Mouse (Mus musculus): Measurements from ENCODE around the gene Sox2. TPM values are rescaled to one million over a fixed set of nuclear protein-coding genes. Genes with fewer than 3 reads are reported as not detected.

The Sox2 gene
- polyA plus RNA-seq, 1 experiment, result 26.5 TPM

DNA sequence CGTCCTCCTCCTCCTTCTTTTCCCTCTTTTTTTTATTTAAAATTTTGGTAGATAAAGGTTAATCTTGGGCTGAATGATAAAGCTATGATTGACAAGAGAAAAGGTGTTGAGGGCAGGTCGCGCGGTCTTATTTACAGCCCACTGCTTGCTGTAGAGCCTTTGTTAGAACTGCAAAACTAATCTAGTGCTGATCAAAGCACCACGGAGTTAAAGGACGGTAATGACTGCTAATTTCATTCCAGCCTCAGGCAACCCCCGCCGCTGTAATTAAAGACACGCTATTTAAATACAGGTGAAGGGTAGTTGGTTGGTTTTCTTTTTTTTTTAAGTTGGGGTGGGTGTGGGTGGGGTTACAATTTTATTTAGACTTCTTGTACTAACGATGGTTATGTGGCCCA is 10.3 kb upstream of the Sox2 start:
- Histone ChIP-seq H3K27me3 (ENCODE audit: control insufficient read depth, insufficient read depth, low read length) (peaks cover 1% of the 10 kb centered on the region; the same call in 1 of the 2 replicates), H3K4me1 (ENCODE audit: control insufficient read depth, insufficient read depth, low read length) (0 out of 2 replicates have a peak, but pooled peaks cover 4% of the 10 kb centered on the region), H3K4me3 (replicated peaks; ENCODE audit: insufficient read depth, low read depth, low read length) (no peak overlapping the region), H3K27ac (ENCODE audit: insufficient read depth, low read length) (peak overlapping the region; percentile 27; the same call in 1 of the 2 replicates)
- TF ChIP-seq CTCF (IDR thresholded peaks at IDR 0.05; ENCODE audit: borderline replicate concordance, insufficient read depth, low read depth, low read length) (no peak), POLR2A (IDR thresholded peaks at IDR 0.05; ENCODE audit: borderline replicate concordance, insufficient read depth, low read length) (no peak)
- no peak for DNase-seq
- WGBS, result 49% methylated on average over 10 of the region's 10 CpGs

GRCm38 (mm10) chr3:34640276-34640675 is 9.9 kb upstream of the Sox2 start:
- 57% methylated on average over 8 of the region's 8 CpGs for WGBS
- Histone ChIP-seq H3K27ac (ENCODE audit: insufficient read depth, low read length) (no peak overlapping the region), H3K27me3 (ENCODE audit: control insufficient read depth, insufficient read depth, low read length) (peaks cover 1% of the 10 kb centered on the region; the same call in 1 of the 2 replicates), H3K4me3 (replicated peaks; ENCODE audit: insufficient read depth, low read depth, low read length) (no peak overlapping the region), H3K4me1 (ENCODE audit: control insufficient read depth, insufficient read depth, low read length) (0 out of 2 replicates have a peak, but pooled peaks cover 4% of the 10 kb centered on the region)
- TF ChIP-seq POLR2A (IDR thresholded peaks at IDR 0.05; ENCODE audit: borderline replicate concordance, insufficient read depth, low read length) (no peak), CTCF (IDR thresholded peaks at IDR 0.05; ENCODE audit: borderline replicate concordance, insufficient read depth, low read depth, low read length) (no peak)
- no peak for DNase-seq

DNA sequence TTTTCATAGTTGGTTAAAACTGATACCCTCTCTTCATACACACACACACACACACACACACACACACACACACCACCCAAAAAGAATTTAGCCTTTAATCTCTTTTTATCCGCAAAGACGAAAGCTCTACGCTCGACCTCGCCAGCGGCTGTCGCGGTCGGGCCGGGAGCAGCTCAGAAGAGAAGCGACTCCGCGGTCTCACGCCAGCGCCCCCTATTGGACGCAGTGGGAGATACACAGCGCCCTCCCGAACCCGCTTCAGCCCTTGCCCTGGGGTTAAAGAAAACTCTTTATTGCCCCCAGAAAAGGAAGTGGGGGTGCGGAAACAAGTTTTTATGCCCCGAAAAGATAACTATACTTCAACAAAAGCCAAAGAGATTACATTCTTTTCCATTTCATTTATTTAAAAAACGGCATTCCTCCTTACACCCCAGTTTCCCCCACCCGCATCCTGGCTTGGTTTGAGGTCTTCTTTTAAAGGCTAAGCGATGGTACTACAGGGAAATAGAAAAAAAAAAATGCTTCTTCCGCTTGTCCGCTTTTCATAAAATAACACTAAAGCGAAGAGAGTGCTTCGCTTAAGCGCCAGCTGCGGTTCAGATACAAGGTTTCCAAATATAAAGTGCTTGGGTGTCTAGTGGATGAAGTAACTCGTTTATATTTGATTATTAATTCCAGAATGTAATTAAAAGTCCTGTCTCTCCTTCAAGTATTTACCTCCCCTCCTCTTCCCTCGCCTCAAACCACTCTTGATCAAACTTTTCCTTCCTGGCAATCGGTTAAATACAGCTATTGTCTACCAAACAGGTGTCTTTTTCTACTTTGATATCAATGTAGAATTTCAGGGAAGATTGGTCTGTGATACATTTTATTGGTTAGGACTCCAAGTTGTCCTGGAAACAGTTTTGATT is 9.3 kb upstream of the Sox2 start:
- H3K4me1 ChIP-seq (ENCODE audit: control insufficient read depth, insufficient read depth, low read length), result 0 out of 2 replicates have a peak, but pooled peaks cover 4% of the 10 kb centered on the region
- H3K27ac ChIP-seq (ENCODE audit: insufficient read depth, low read length), result no peak overlapping the region
- no peak overlapping the region for H3K4me3 ChIP-seq (replicated peaks; ENCODE audit: insufficient read depth, low read depth, low read length)
- TF ChIP-seq CTCF (IDR thresholded peaks at IDR 0.05; ENCODE audit: borderline replicate concordance, insufficient read depth, low read depth, low read length), result peak; percentile 49
- no peak for TF ChIP-seq POLR2A (IDR thresholded peaks at IDR 0.05; ENCODE audit: borderline replicate concordance, insufficient read depth, low read length)
- WGBS, result 23% methylated on average over 33 of the region's 33 CpGs
- no peak for DNase-seq
- H3K27me3 ChIP-seq (ENCODE audit: control insufficient read depth, insufficient read depth, low read length), result peaks cover 1% of the 10 kb centered on the region; the same call in 1 of the 2 replicates

GRCm38 (mm10) chr3:34641756-34642497 is 8.3 kb upstream of the Sox2 start:
- WGBS, result 12% methylated on average over 38 of the region's 38 CpGs
- Histone ChIP-seq H3K27me3 (ENCODE audit: control insufficient read depth, insufficient read depth, low read length) (peaks cover 1% of the 10 kb centered on the region; the same call in 1 of the 2 replicates), H3K27ac (ENCODE audit: insufficient read depth, low read length) (no peak overlapping the region), H3K4me1 (ENCODE audit: control insufficient read depth, insufficient read depth, low read length) (0 out of 2 replicates have a peak, but pooled peaks cover 4% of the 10 kb centered on the region), H3K4me3 (replicated peaks; ENCODE audit: insufficient read depth, low read depth, low read length) (no peak overlapping the region)
- no peak for DNase-seq
- no peak for TF ChIP-seq POLR2A (IDR thresholded peaks at IDR 0.05; ENCODE audit: borderline replicate concordance, insufficient read depth, low read length)
- TF ChIP-seq CTCF (IDR thresholded peaks at IDR 0.05; ENCODE audit: borderline replicate concordance, insufficient read depth, low read depth, low read length), result no peak

GRCm38 (mm10) chr3:34642498-34642941 is 7.7 kb upstream of the Sox2 start:
- Histone ChIP-seq H3K4me3 (replicated peaks; ENCODE audit: insufficient read depth, low read depth, low read length) (no peak overlapping the region), H3K27me3 (ENCODE audit: control insufficient read depth, insufficient read depth, low read length) (peaks cover 1% of the 10 kb centered on the region; the same call in 1 of the 2 replicates), H3K27ac (ENCODE audit: insufficient read depth, low read length) (no peak overlapping the region), H3K4me1 (ENCODE audit: control insufficient read depth, insufficient read depth, low read length) (0 out of 2 replicates have a peak, but pooled peaks cover 4% of the 10 kb centered on the region)
- DNase-seq, result peak; percentile 51
- TF ChIP-seq CTCF (IDR thresholded peaks at IDR 0.05; ENCODE audit: borderline replicate concordance, insufficient read depth, low read depth, low read length), result no peak
- no peak for TF ChIP-seq POLR2A (IDR thresholded peaks at IDR 0.05; ENCODE audit: borderline replicate concordance, insufficient read depth, low read length)
- WGBS, result under 1% methylated on average over 20 of the region's 20 CpGs

DNA sequence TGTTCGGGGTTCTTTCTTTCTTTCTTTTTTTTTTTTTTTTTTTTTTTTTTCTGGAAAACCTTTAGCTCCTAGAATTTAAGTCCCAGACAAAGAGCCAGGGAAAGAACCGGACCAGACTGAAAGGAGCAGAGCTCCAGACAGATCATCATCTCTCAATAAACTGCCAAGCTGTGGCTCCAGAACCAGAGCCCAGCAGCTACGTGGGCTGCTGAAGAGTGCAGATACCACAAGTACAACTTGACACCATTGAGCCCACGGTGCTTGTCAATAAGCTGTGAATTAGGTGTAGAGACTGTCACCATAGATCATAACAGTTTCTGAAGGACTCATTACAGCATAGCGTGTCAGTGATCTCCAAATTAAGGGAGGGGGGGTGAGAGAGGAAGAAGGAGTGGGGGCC is 7.1 kb upstream of the Sox2 start:
- Histone ChIP-seq H3K4me3 (replicated peaks; ENCODE audit: insufficient read depth, low read depth, low read length) (no peak overlapping the region), H3K27me3 (ENCODE audit: control insufficient read depth, insufficient read depth, low read length) (peaks cover 1% of the 10 kb centered on the region; the same call in 1 of the 2 replicates), H3K4me1 (ENCODE audit: control insufficient read depth, insufficient read depth, low read length) (0 out of 2 replicates have a peak, but pooled peaks cover 4% of the 10 kb centered on the region), H3K27ac (ENCODE audit: insufficient read depth, low read length) (no peak overlapping the region)
- WGBS, result 52% methylated on average over 5 of the region's 5 CpGs
- DNase-seq, result no peak
- no peak for TF ChIP-seq CTCF (IDR thresholded peaks at IDR 0.05; ENCODE audit: borderline replicate concordance, insufficient read depth, low read depth, low read length)
- TF ChIP-seq POLR2A (IDR thresholded peaks at IDR 0.05; ENCODE audit: borderline replicate concordance, insufficient read depth, low read length), result no peak

DNA sequence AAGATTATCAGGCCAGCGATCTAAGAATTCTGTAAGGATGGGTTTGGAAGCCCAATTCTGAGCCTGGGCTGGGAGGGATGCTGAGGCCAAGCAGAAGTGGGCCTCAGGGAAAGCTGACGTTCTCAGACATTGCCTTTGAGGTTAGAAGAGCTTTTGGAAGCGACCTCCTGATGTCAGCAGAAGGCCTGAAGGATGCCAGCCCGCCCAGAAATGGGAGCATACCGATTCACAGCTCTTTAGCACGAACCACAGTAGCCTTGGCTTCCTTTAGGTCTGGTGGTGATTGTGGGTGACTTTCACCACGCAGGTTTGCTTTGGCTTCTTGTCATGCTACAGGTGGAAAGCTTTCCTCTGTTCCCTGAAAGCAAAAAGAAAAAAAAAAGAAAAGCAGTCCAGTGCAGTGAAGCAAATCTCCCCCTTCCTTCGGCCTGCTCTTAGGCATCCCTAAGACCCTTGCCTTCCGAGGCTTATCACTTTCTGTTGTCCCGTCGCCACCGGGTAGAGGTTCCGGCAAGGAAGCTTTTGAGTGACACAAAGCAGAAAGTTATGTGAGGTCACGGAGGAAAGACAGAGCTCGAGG is 6.6 kb upstream of the Sox2 start:
- WGBS, result 76% methylated on average over 15 of the region's 15 CpGs
- TF ChIP-seq CTCF (IDR thresholded peaks at IDR 0.05; ENCODE audit: borderline replicate concordance, insufficient read depth, low read depth, low read length) (no peak), POLR2A (IDR thresholded peaks at IDR 0.05; ENCODE audit: borderline replicate concordance, insufficient read depth, low read length) (no peak)
- peaks cover 2% of the 10 kb centered on the region; the same call in 1 of the 2 replicates for H3K27me3 ChIP-seq (ENCODE audit: control insufficient read depth, insufficient read depth, low read length)
- no peak overlapping the region for H3K27ac ChIP-seq (ENCODE audit: insufficient read depth, low read length)
- DNase-seq, result no peak
- H3K4me3 ChIP-seq (replicated peaks; ENCODE audit: insufficient read depth, low read depth, low read length), result no peak overlapping the region
- H3K4me1 ChIP-seq (ENCODE audit: control insufficient read depth, insufficient read depth, low read length), result 0 out of 2 replicates have a peak, but pooled peaks cover 4% of the 10 kb centered on the region

Measured in cerebellum, adult 2 months (tissue).